Mouse (Mus musculus): ENCODE measurements at regions not wholly inside any gene's neighbourhood (a gene's known extent, or its start where the extent isn't known, plus 50 kb on each side); places are given as distances from the start of the nearest gene placed in this dataset.

DNA sequence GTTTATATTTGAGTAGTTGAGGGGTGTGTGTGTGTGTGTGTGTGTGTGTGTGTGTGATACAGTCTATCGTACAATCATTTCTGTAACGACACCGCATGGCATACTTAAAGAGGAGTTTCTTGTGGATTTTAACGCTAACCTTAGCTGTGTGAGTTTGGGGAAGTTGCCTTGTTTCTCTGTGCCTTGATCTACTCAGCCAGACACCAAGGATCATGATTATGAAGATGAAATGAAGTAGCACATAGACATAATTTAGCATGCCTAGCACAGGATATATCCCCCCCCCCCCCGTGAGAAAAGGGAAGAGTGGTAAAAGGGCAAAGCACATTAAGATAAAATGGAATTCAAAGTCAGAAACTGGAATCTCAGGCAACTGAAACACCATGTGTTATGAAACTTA lies 75.6 kb upstream of the Slc38a2 start:
- TF ChIP-seq USF1 (IDR thresholded peaks at IDR 0.05; ENCODE audit: low read depth) (no peak), CTCF (IDR thresholded peaks at IDR 0.05; ENCODE audit: control insufficient read depth, insufficient read depth, insufficient read length) (no peak)
